Mouse (Mus musculus): ENCODE measurements around the gene Wnt10b.
"Not testable (repeated sequence)": the region's sequence is repeated elsewhere in the genome, so short reads cannot be mapped to it uniquely, and the experiment has no call there.

The Wnt10b gene

GRCm38 (mm10) chr15:98777762-98778161 lies at the start of gene Wnt10b:
TSS of gene Wnt10b (minus strand) at chr15:98778150.
- in situ Hi-C loops (cut with MboI; ENCODE audit: low sequenced_read_pairs), result no loop called here

GRCm38 (mm10) chr15:98827611-98828011 lies 49.7 kb upstream of the Wnt10b start:
- in situ Hi-C loops (cut with MboI; ENCODE audit: low sequenced_read_pairs), result no loop called here

GRCm38 (mm10) chr15:98823434-98823833 lies 45.5 kb upstream of the Wnt10b start:
- in situ Hi-C loops (cut with MboI; ENCODE audit: low sequenced_read_pairs), result no loop called here

- in situ Hi-C loops (cut with MboI; ENCODE audit: low sequenced_read_pairs), result no loop called here
Measured at GRCm38 (mm10) chr15:98822147-98822546, 44.2 kb upstream of the Wnt10b start.

GRCm38 (mm10) chr15:98821403-98821802 lies 43.5 kb upstream of the Wnt10b start:
- in situ Hi-C loops (cut with MboI; ENCODE audit: low sequenced_read_pairs), result no loop called here

GRCm38 (mm10) chr15:98820937-98821336 lies 43.0 kb upstream of the Wnt10b start:
- in situ Hi-C loops (cut with MboI; ENCODE audit: low sequenced_read_pairs), result no loop called here

- in situ Hi-C loops (cut with MboI; ENCODE audit: low sequenced_read_pairs), result no loop called here
Measured at GRCm38 (mm10) chr15:98818171-98818570, 40.2 kb upstream of the Wnt10b start.

- in situ Hi-C loops (cut with MboI; ENCODE audit: low sequenced_read_pairs), result no loop called here
Measured at GRCm38 (mm10) chr15:98812741-98813424, 34.9 kb upstream of the Wnt10b start.

- in situ Hi-C loops (cut with MboI; ENCODE audit: low sequenced_read_pairs), result not testable (repeated sequence)
Measured at GRCm38 (mm10) chr15:98810212-98810611, 32.3 kb upstream of the Wnt10b start.

- in situ Hi-C loops (cut with MboI; ENCODE audit: low sequenced_read_pairs), result no loop called here
Measured at GRCm38 (mm10) chr15:98809390-98809789, 31.4 kb upstream of the Wnt10b start, which contains the start of gene Ddn. TSS of gene Ddn (minus strand) at chr15:98809490.

GRCm38 (mm10) chr15:98808651-98809134 lies 30.7 kb upstream of the Wnt10b start:
- in situ Hi-C loops (cut with MboI; ENCODE audit: low sequenced_read_pairs), result no loop called here

- in situ Hi-C loops (cut with MboI; ENCODE audit: low sequenced_read_pairs), result no loop called here
Measured at GRCm38 (mm10) chr15:98807895-98808650, 30.1 kb upstream of the Wnt10b start.

- in situ Hi-C loops (cut with MboI; ENCODE audit: low sequenced_read_pairs), result no loop called here
Measured at GRCm38 (mm10) chr15:98806809-98807770, 29.1 kb upstream of the Wnt10b start.

GRCm38 (mm10) chr15:98806071-98806808 lies 28.3 kb upstream of the Wnt10b start:
- in situ Hi-C loops (cut with MboI; ENCODE audit: low sequenced_read_pairs), result no loop called here

- in situ Hi-C loops (cut with MboI; ENCODE audit: low sequenced_read_pairs), result no loop called here
Measured at GRCm38 (mm10) chr15:98805324-98806040, 27.5 kb upstream of the Wnt10b start.

GRCm38 (mm10) chr15:98804054-98804453 lies 26.1 kb upstream of the Wnt10b start:
- in situ Hi-C loops (cut with MboI; ENCODE audit: low sequenced_read_pairs), result no loop called here

- in situ Hi-C loops (cut with MboI; ENCODE audit: low sequenced_read_pairs), result no loop called here
Measured at GRCm38 (mm10) chr15:98802926-98803325, 25.0 kb upstream of the Wnt10b start.

- in situ Hi-C loops (cut with MboI; ENCODE audit: low sequenced_read_pairs), result no loop called here
Measured at GRCm38 (mm10) chr15:98799396-98799795, 21.4 kb upstream of the Wnt10b start.

- in situ Hi-C loops (cut with MboI; ENCODE audit: low sequenced_read_pairs), result no loop called here
Measured at GRCm38 (mm10) chr15:98798903-98799302, 21.0 kb upstream of the Wnt10b start.
